Mouse (Mus musculus): Measurements from ENCODE around the gene Mboat7.

GRCm38 (mm10) chr7:3684698-3685097, 8.6 kb downstream of the Mboat7 start:
- TF ChIP-seq CTCF (IDR thresholded peaks at IDR 0.05; ENCODE audit: low read depth, low read length), result no peak
- no peak for TF ChIP-seq TAL1 (conservative IDR thresholded peaks at IDR 0.05; ENCODE audit: low read depth, low read length)
- no peak for TF ChIP-seq GATA1 (IDR thresholded peaks at IDR 0.05; ENCODE audit: borderline replicate concordance, low read length)

Data from G1E (cell line).